Mouse (Mus musculus) adrenal gland, adult (tissue): ENCODE results near the gene Slc37a1.
A peak's percentile ranks its signal among the peaks of the same experiment; 100 is the strongest.

Experiments
- DNase-seq, 2 experiments: peaks; one replicate each; pipeline ENCODE4 v3.0.0; 2022 to 2023; ENCODE audit warnings: low spot score in 1 of 2; ENCODE audit not compliant: inconsistent age in 2 of 2

Slc37a1 gene

GRCm38 (mm10) chr17:31267603-31268002, 19.0 kb upstream of the Slc37a1 start:
- DNase-seq, result peak in 1 of 2 experiments; percentile 8

DNA sequence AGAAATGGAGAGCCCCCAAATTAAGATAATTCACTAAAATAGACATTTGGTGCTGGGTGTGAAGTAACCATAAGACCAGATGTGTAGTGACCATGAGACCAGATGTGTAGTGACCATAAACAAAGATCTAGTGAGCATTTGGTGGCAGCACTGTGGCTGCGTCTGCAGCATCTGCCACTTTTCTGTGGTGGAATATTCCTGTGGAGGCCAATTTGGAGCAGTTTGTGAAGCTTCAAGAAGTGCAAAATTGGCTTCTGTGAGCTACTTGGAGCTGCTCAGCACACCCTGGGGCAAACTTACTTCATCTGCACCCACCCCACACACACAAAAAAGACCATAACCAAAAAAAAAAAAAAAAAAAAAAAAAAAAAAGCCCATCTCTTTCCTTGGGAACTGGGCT, 18.6 kb upstream of the Slc37a1 start:
- DNase-seq, result peak in 1 of 2 experiments; percentile 4

GRCm38 (mm10) chr17:31269761-31270160, 16.8 kb upstream of the Slc37a1 start:
- DNase-seq, result peak in 1 of 2 experiments; percentile 30

- DNase-seq, result peak; percentile 82 to 86
Observed at GRCm38 (mm10) chr17:31270246-31270645, 16.3 kb upstream of the Slc37a1 start.

DNA sequence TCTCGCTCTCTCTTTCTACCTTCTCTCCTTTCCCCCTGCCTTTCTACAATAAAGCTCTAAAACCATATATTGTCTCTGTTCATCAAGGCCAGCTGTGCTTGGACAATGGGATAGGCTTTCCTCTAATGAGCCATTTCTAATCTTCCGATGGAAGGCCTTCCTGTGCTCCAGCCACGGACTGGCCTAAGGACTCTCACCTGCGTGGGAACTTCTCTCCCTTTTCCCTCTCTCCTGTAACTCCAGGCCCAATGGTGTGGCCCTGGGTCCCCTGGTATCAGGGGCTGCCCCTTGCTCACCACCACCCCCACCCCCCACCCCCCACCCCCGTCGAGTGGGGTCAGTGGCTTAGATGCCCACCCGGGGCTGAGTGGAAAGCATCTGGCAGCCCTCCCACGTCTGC, 15.9 kb upstream of the Slc37a1 start:
- peak in 1 of 2 experiments; percentile 39 for DNase-seq

GRCm38 (mm10) chr17:31271136-31271851, 15.3 kb upstream of the Slc37a1 start:
- DNase-seq, result peak; percentile 75 to 78

DNA sequence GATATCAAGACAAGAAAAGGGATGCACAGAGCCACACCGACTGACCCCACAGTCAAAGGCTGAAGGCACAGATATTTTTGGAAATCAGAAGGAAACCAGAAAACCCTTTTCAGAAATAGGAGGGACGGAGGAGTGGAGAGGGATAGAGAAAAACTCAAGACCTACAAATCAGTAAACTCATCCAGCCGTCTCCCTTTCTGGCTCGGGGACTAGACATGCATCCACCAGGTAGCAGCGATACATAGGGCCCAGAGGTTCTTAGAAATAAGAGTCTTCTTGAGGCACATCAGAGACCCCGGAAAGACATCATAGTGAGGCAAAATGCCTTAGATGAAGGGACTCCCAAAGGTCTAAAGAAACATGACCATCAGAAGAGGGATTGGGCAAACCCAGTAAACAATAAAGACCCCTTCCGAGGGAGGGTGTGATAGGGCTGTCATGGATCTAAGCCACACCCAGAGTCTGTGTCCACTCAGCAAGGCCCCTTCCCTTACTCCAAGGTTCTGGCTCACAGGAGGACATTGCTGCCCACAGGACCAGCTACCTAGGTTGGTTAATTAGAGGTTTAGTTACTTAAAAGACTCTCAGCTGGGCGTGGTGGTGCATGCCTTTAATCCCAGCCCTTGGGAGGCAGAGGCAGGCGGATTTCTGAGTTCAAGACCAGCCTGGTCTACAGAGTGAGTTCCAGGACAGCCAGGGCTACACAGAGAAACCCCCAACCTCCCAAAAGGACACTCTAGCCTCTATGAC, 14.0 kb upstream of the Slc37a1 start:
- peak in 1 of 2 experiments; percentile 10 for DNase-seq

GRCm38 (mm10) chr17:31273631-31274030, 13.0 kb upstream of the Slc37a1 start:
- DNase-seq, result peak in 1 of 2 experiments; percentile 20

GRCm38 (mm10) chr17:31275181-31275580, 11.4 kb upstream of the Slc37a1 start:
- DNase-seq, result no peak

GRCm38 (mm10) chr17:31276207-31276921, 10.2 kb upstream of the Slc37a1 start:
- DNase-seq, result no peak

GRCm38 (mm10) chr17:31276922-31277918, 9.4 kb upstream of the Slc37a1 start, which contains the start of gene Rsph1:
Rsph1 (minus strand) TSS chr17:31277383.
- peak; percentile 100 for DNase-seq

- no peak for DNase-seq
Observed at GRCm38 (mm10) chr17:31277931-31278330, 8.7 kb upstream of the Slc37a1 start.

DNA sequence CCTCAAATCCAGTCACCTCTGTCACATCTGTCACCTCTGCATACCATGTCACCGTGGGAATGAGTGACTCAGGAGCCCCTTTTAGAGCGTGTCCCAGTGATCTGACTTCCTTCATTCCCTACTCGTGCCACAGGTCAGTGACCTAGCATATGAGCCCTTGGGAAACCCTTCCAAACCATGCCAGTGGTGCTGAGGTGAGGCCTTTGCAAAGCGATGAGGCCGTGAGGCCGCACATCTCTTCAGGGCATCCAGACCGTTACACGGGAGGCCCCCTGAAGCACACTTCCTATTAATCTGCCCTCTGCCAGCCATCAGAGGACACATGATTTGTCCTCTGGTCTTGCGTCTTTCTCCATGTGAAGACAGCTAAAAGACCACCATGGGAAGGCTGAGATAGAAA, 7.1 kb upstream of the Slc37a1 start:
- no peak for DNase-seq

DNA sequence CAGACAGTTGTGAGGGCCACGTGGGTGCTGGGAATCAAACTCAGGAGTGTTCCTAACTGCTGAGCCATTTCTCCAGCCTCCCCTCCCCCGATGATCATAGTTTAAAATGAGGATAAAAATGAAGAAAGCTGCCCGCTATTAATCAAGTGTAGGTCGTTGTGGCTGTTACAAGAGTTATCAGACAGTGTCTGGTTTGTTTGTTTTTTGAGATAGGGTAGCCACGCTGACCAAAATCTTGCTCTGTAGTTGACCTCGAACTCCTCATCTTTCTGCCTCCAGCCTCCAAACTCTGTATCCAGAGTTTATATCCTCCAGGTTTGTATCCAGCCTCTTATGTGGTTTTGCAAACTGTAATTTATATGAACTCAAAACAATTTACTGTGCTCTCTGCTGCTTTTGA, 6.3 kb upstream of the Slc37a1 start:
- DNase-seq, result no peak

DNA sequence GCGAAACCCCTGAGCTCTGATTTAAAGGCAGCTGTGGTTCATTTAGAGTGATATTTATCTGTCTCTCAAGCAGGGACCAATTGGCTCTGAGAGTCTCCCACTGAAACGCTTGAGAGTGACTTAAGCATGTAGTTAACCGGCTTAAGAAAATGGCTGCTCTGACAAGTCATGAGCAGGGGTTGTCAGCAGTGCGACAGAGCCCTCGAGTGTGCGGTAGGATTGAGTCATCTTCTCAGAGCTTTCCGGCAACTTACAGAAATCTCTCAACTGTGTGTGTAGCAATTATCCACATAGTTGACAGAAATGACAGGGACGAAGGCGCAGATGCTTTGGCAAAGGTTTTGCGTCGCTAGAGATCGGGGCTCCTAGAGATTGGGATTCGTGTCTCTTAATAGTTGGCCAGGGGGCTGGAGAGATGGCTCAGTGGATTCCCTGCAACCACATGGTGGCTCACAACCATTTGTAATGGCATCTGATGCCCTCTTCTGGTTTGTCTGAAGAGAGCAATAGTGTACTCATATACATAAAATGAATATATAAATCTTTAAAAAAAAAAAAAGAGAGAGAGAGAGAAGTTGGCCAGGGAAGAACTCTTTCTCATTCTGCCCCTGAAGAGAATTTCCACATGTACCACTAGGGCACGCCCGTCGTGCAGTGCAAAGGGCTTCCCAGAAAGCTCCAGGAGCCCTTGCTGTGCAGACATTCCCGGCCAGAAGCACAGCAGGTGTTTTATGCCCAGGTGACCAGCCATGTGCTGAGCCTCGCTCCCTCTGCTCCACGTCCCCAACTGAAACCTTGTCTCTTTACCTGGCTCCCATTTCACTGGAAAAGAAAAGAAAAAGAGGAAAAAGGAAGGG, 4.5 kb upstream of the Slc37a1 start:
- DNase-seq, result peak in 1 of 2 experiments; percentile 46

- no peak for DNase-seq
Observed at GRCm38 (mm10) chr17:31282687-31283053, 3.9 kb upstream of the Slc37a1 start.

DNA sequence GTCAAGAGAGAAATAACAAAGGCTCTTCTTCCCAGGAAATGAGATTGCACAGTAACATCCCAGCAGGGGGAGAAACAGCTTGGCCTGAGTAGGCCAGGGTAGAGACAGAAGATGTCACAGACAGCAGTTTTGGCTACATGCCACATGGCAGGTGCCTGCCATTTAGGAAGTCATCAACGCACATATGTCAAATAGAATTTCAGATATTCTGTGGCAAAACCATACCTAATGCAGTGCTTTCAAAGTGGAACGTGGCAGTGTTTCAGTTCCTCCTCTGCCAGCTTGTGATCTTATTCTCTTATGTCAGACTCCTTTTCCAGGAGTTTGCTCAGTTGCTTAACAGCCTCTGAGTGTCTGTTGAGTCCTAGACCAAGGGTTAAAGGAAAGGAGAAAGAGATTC, 725 bp upstream of the Slc37a1 start:
- DNase-seq, result no peak

GRCm38 (mm10) chr17:31287216-31287615, 624 bp downstream of the Slc37a1 start:
- no peak for DNase-seq

GRCm38 (mm10) chr17:31288999-31289726, 2.6 kb downstream of the Slc37a1 start:
- DNase-seq, result no peak
